Mouse (Mus musculus) embryonic facial prominence, embryonic 12.5 days (tissue): ENCODE measurements around the gene Igfbp7. TPM values are rescaled to one million over a fixed set of nuclear protein-coding genes. Genes with fewer than 3 reads are reported as not detected.
"Not testable (repeated sequence)": the region's sequence is repeated elsewhere in the genome, so short reads cannot be mapped to it uniquely, and the experiment has no call there.

ENCODE experiments used
- ATAC-seq: fragments of 200-750 bp; cut with Nextera tagmentation; 2 replicates; pipeline ENCODE4 v1.8.0; 2017; ENCODE audit not compliant: insufficient number of reproducible peaks, insufficient read depth, low FRiP score, low TSS enrichment
- H3K27ac ChIP-seq: fragments of 300-500 bp; sonication (generic); 2 replicates; pipeline ENCODE4 v1.5.1; 2016; ENCODE audit warnings: mild to moderate bottlenecking
- H3K27me3 ChIP-seq: fragments of 300-500 bp; sonication (generic); 2 replicates; pipeline ENCODE4 v1.6.1; 2016; ENCODE audit warnings: mild to moderate bottlenecking, moderate library complexity
- H3K36me3 ChIP-seq: fragments of 300-500 bp; sonication (generic); 2 replicates; pipeline ENCODE4 v1.6.1; 2016; ENCODE audit warnings: mild to moderate bottlenecking
- H3K4me1 ChIP-seq: fragments of 300-500 bp; sonication (generic); 2 replicates; pipeline ENCODE4 v1.6.1; 2016
- H3K4me2 ChIP-seq: fragments of 300-500 bp; sonication (generic); replicated peaks from 2 replicates; pipeline ENCODE4 v1.6.1; 2016; ENCODE audit warnings: mild to moderate bottlenecking, moderate library complexity
- H3K4me3 ChIP-seq: fragments of 300-500 bp; sonication (generic); 2 replicates; pipeline ENCODE4 v1.5.1; 2016; ENCODE audit warnings: mild to moderate bottlenecking
- H3K9ac ChIP-seq: fragments of 300-500 bp; sonication (generic); 2 replicates; pipeline ENCODE4 v1.6.1; 2016; ENCODE audit warnings: mild to moderate bottlenecking, moderate library complexity
- H3K9me3 ChIP-seq: fragments of 300-500 bp; sonication (generic); 2 replicates; pipeline ENCODE4 v1.6.1; 2016; ENCODE audit warnings: mild to moderate bottlenecking, moderate library complexity
- WGBS: fragments of 180-500 bp; shearing (Covaris S2); methylation state at CpG from one replicate; pipeline ENCODE4 v1.1.7; 2016; 5-methylcytosine and 5-hydroxymethylcytosine counted together
- polyA plus RNA-seq: library from polyadenylated mRNA; unstranded; fragments of >200 nt; fragmentation: Nextera tagmentation; extraction: Ambion mirVana; gene quantifications from 2 replicates; pipeline ENCODE4 v1.2.1, GENCODE M21; 2016

Gene Igfbp7
- polyA plus RNA-seq, 1 experiment from 2014 or later, result 17.0 TPM

GRCm38 (mm10) chr5:77431068-77431467 is 23.2 kb upstream of the Igfbp7 start:
- Histone ChIP-seq H3K36me3 (no peaks in the 10 kb centered on the region), H3K27ac (no peak overlapping the region), H3K4me1 (no peaks in the 10 kb centered on the region), H3K4me3 (no peak overlapping the region), H3K27me3 (no peaks in the 10 kb centered on the region), H3K9ac (no peak overlapping the region), H3K4me2 (no peak overlapping the region), H3K9me3 (no peaks in the 10 kb centered on the region)
- 87% methylated on average over 9 of the region's 9 CpGs for WGBS
- ATAC-seq, result no peak

- H3K9me3 ChIP-seq, result no peaks in the 10 kb centered on the region
- H3K4me1 ChIP-seq, result no peaks in the 10 kb centered on the region
- H3K36me3 ChIP-seq, result no peaks in the 10 kb centered on the region
- no peaks in the 10 kb centered on the region for H3K27me3 ChIP-seq
- no peak overlapping the region for H3K4me2 ChIP-seq
- H3K9ac ChIP-seq, result no peak overlapping the region
- H3K27ac ChIP-seq, result no peak overlapping the region
- no peak for ATAC-seq
- H3K4me3 ChIP-seq, result no peak overlapping the region
- 85% methylated on average over 11 of the region's 11 CpGs for WGBS
Measured at GRCm38 (mm10) chr5:77430471-77430870, 22.6 kb upstream of the Igfbp7 start.

GRCm38 (mm10) chr5:77430049-77430448 is 22.2 kb upstream of the Igfbp7 start:
- Histone ChIP-seq H3K4me2 (no peak overlapping the region), H3K4me3 (no peak overlapping the region), H3K9me3 (no peaks in the 10 kb centered on the region), H3K27ac (no peak overlapping the region), H3K4me1 (no peaks in the 10 kb centered on the region), H3K36me3 (no peaks in the 10 kb centered on the region), H3K9ac (no peak overlapping the region), H3K27me3 (no peaks in the 10 kb centered on the region)
- no peak for ATAC-seq
- WGBS, result 66% methylated on average over 4 of the region's 4 CpGs

- Histone ChIP-seq H3K9me3 (no peaks in the 10 kb centered on the region), H3K4me2 (no peak overlapping the region), H3K27ac (no peak overlapping the region), H3K4me1 (no peaks in the 10 kb centered on the region), H3K36me3 (no peaks in the 10 kb centered on the region), H3K9ac (no peak overlapping the region), H3K27me3 (no peaks in the 10 kb centered on the region), H3K4me3 (no peak overlapping the region)
- no peak for ATAC-seq
- WGBS, result 77% methylated on average over 4 of the region's 4 CpGs
Measured at GRCm38 (mm10) chr5:77428526-77428925, 20.7 kb upstream of the Igfbp7 start.

- no peak for ATAC-seq
- no peak overlapping the region for H3K27ac ChIP-seq
- H3K27me3 ChIP-seq, result no peaks in the 10 kb centered on the region
- 0 out of 2 replicates have a peak, but pooled peaks cover under 1% of the 10 kb centered on the region for H3K9me3 ChIP-seq
- H3K9ac ChIP-seq, result no peak overlapping the region
- no peaks in the 10 kb centered on the region for H3K36me3 ChIP-seq
- no peak overlapping the region for H3K4me2 ChIP-seq
- H3K4me1 ChIP-seq, result no peaks in the 10 kb centered on the region
- H3K4me3 ChIP-seq, result no peak overlapping the region
- 88% methylated on average over 5 of the region's 5 CpGs for WGBS
Measured at GRCm38 (mm10) chr5:77427986-77428385, 20.1 kb upstream of the Igfbp7 start.

GRCm38 (mm10) chr5:77425721-77426500 is 18.1 kb upstream of the Igfbp7 start:
- Histone ChIP-seq H3K4me3 (no peak overlapping the region), H3K4me2 (no peak overlapping the region), H3K27me3 (no peaks in the 10 kb centered on the region), H3K9ac (no peak overlapping the region), H3K4me1 (no peaks in the 10 kb centered on the region), H3K36me3 (no peaks in the 10 kb centered on the region), H3K9me3 (0 out of 2 replicates have a peak, but pooled peaks cover 3% of the 10 kb centered on the region), H3K27ac (no peak overlapping the region)
- no peak for ATAC-seq
- WGBS, result 75% methylated on average over 7 of the region's 7 CpGs

GRCm38 (mm10) chr5:77419537-77419936 is 11.7 kb upstream of the Igfbp7 start:
- H3K27me3 ChIP-seq, H3K4me3 ChIP-seq, H3K4me1 ChIP-seq, ATAC-seq, H3K4me2 ChIP-seq, H3K9ac ChIP-seq, H3K9me3 ChIP-seq, H3K27ac ChIP-seq, H3K36me3 ChIP-seq: not testable (repeated sequence)
- WGBS, result 67% methylated on average over 4 of the region's 4 CpGs

GRCm38 (mm10) chr5:77416058-77416457 is 8.2 kb upstream of the Igfbp7 start:
- H3K27ac ChIP-seq, result no peak overlapping the region
- H3K4me1 ChIP-seq, result no peaks in the 10 kb centered on the region
- H3K9ac ChIP-seq, result no peak overlapping the region
- no peak overlapping the region for H3K4me3 ChIP-seq
- 85% methylated on average over 6 of the region's 6 CpGs for WGBS
- no peaks in the 10 kb centered on the region for H3K9me3 ChIP-seq
- ATAC-seq, result no peak
- no peaks in the 10 kb centered on the region for H3K36me3 ChIP-seq
- no peak overlapping the region for H3K4me2 ChIP-seq
- no peaks in the 10 kb centered on the region for H3K27me3 ChIP-seq

- H3K9ac ChIP-seq, result no peak overlapping the region
- WGBS, result 91% methylated on average over 6 of the region's 6 CpGs
- no peak overlapping the region for H3K27ac ChIP-seq
- peaks cover 20% of the 10 kb centered on the region for H3K27me3 ChIP-seq
- ATAC-seq, result no peak
- no peaks in the 10 kb centered on the region for H3K4me1 ChIP-seq
- H3K4me3 ChIP-seq, result no peak overlapping the region
- H3K9me3 ChIP-seq, result no peaks in the 10 kb centered on the region
- H3K4me2 ChIP-seq, result no peak overlapping the region
- H3K36me3 ChIP-seq, result no peaks in the 10 kb centered on the region
Measured at GRCm38 (mm10) chr5:77408530-77408929, 689 bp upstream of the Igfbp7 start.

GRCm38 (mm10) chr5:77406371-77406871 is 1.4 kb downstream of the Igfbp7 start:
- ATAC-seq, result no peak
- Histone ChIP-seq H3K9me3 (no peaks in the 10 kb centered on the region), H3K4me2 (no peak overlapping the region; the same call in 1 of the 2 replicates), H3K36me3 (no peaks in the 10 kb centered on the region), H3K27ac (no peak overlapping the region), H3K9ac (no peak overlapping the region), H3K27me3 (peaks cover 20% of the 10 kb centered on the region), H3K4me3 (no peak overlapping the region), H3K4me1 (no peaks in the 10 kb centered on the region)
- WGBS, result 40% methylated on average over 5 of the region's 5 CpGs

- Histone ChIP-seq H3K4me2 (no peak overlapping the region), H3K27me3 (peaks cover 20% of the 10 kb centered on the region), H3K4me3 (no peak overlapping the region), H3K27ac (no peak overlapping the region), H3K36me3 (no peaks in the 10 kb centered on the region), H3K9me3 (no peaks in the 10 kb centered on the region), H3K9ac (no peak overlapping the region), H3K4me1 (no peaks in the 10 kb centered on the region)
- WGBS, result 69% methylated on average over 5 of the region's 5 CpGs
- no peak for ATAC-seq
Measured at GRCm38 (mm10) chr5:77405455-77406057, 2.3 kb downstream of the Igfbp7 start.

- Histone ChIP-seq H3K4me1 (0 out of 2 replicates have a peak, but pooled peaks cover 4% of the 10 kb centered on the region), H3K36me3 (no peaks in the 10 kb centered on the region), H3K27ac (no peak overlapping the region), H3K4me3 (no peak overlapping the region), H3K9ac (no peak overlapping the region), H3K4me2 (no peak overlapping the region), H3K9me3 (no peaks in the 10 kb centered on the region), H3K27me3 (peaks cover 20% of the 10 kb centered on the region)
- WGBS, result 57% methylated on average over 10 of the region's 10 CpGs
- no peak for ATAC-seq
Measured at GRCm38 (mm10) chr5:77404941-77405340, 2.9 kb downstream of the Igfbp7 start.
